Mouse (Mus musculus) MEL (cell line): ENCODE measurements around the gene Pcsk5.

Experiments
- CHD2 ChIP-seq: IDR thresholded peaks from 2 replicates; pipeline ENCODE4 v1.6.1; 2011; ENCODE audit warnings: low read length, improper control_type of control experiment
- CTCF ChIP-seq, 3 experiments: IDR thresholded peaks in 2 of 3; conservative IDR thresholded peaks in 1 of 3; 2 replicates each; pipeline ENCODE4 v1.5.1; 2011 to 2012; ENCODE audit warnings: low read length in 3 of 3, low read depth in 2 of 3, mild to moderate bottlenecking in 2 of 3, improper control_type of control experiment in 1 of 3, inconsistent platforms in 1 of 3, mixed read lengths in 1 of 3, moderate library complexity in 1 of 3; ENCODE audit not compliant: control insufficient read depth in 1 of 3, insufficient read depth in 1 of 3, poor library complexity in 1 of 3, severe bottlenecking in 1 of 3
- ELF1 ChIP-seq: IDR thresholded peaks from 2 replicates; pipeline ENCODE4 v1.6.1; 2014; ENCODE audit warnings: low read depth, mild to moderate bottlenecking, inconsistent platforms, low read length, improper control_type of control experiment, moderate library complexity
- MYB ChIP-seq: IDR thresholded peaks from 2 replicates; pipeline ENCODE4 v1.6.1; 2011; ENCODE audit warnings: mild to moderate bottlenecking, low read depth, low read length, improper control_type of control experiment
- NELFE ChIP-seq: IDR thresholded peaks from 2 replicates; pipeline ENCODE4 v1.6.1; 2011; ENCODE audit warnings: low read depth, low read length, improper control_type of control experiment
- POLR2A ChIP-seq, 2 experiments: IDR thresholded peaks; 2 replicates each; pipeline ENCODE4 v1.6.1; 2011 to 2012; ENCODE audit warnings: low read length in 2 of 2, mild to moderate bottlenecking in 2 of 2, control low read depth in 1 of 2, improper control_type of control experiment in 1 of 2, low read depth in 1 of 2, moderate library complexity in 1 of 2; ENCODE audit not compliant: control insufficient read depth in 1 of 2, insufficient read depth in 1 of 2, poor library complexity in 1 of 2
- POLR2AphosphoS5 ChIP-seq: IDR thresholded peaks from 2 replicates; pipeline ENCODE4 v1.6.1; 2012; ENCODE audit warnings: low read depth, borderline replicate concordance, mild to moderate bottlenecking, inconsistent platforms, low read length, moderate library complexity, mixed read lengths
- TCF12 ChIP-seq: IDR thresholded peaks from 2 replicates; pipeline ENCODE4 v1.6.1; 2014; ENCODE audit warnings: low read depth, mild to moderate bottlenecking, inconsistent platforms, low read length, improper control_type of control experiment, moderate library complexity
- USF2 ChIP-seq, 2 experiments: IDR thresholded peaks; 2 replicates each; pipeline ENCODE4 v1.6.1; 2011 to 2012; ENCODE audit warnings: improper control_type of control experiment in 2 of 2, low read length in 2 of 2, borderline replicate concordance in 1 of 2, inconsistent platforms in 1 of 2, low read depth in 1 of 2, mild to moderate bottlenecking in 1 of 2; ENCODE audit not compliant: insufficient read depth in 1 of 2
- ZKSCAN1 ChIP-seq: IDR thresholded peaks from 2 replicates; pipeline ENCODE4 v1.6.1; 2012; ENCODE audit warnings: low read depth, mild to moderate bottlenecking, inconsistent platforms, low read length, improper control_type of control experiment, moderate library complexity

DNA sequence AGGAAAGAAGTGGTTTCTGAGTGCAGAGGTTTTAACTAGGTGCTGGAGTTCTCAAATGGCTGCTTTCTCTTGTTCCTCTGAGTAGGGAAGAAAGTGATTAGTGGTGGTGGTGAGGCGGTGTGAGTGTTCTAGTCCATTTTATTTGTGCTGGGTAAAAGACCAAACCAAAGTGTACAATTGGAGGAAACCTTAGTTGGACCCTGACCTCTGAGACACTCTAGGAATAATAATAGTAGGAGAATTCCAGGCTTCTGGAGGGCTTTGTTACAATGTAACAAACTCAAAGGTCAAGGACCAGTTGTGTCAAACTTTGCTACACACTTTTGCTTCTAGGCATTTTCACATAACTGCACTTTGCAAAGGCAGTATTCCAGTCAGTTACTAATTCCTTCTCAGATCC lies 400.8 kb downstream of the Pcsk5 start:
- no peak for TF ChIP-seq CHD2
- no peak for TF ChIP-seq NELFE
- TF ChIP-seq POLR2A (IDR thresholded peaks at IDR 0.05; ENCODE audit: control insufficient read depth in 1 of 2, insufficient read depth in 1 of 2, low read depth in 1 of 2, low read length in 2 of 2, poor library complexity in 1 of 2) = no peak
- TF ChIP-seq POLR2AphosphoS5 = no peak
- no peak for TF ChIP-seq CTCF (IDR thresholded peaks at IDR 0.05 in 2 of 3, conservative IDR thresholded peaks at IDR 0.05 in 1 of 3; ENCODE audit: control insufficient read depth in 1 of 3, insufficient read depth in 1 of 3, low read depth in 2 of 3, low read length in 3 of 3, poor library complexity in 1 of 3, severe bottlenecking in 1 of 3)
- no peak for TF ChIP-seq MYB
- no peak for TF ChIP-seq TCF12
- TF ChIP-seq USF2 (IDR thresholded peaks at IDR 0.05; ENCODE audit: borderline replicate concordance in 1 of 2, insufficient read depth in 1 of 2, low read depth in 1 of 2, low read length in 2 of 2) = no peak
- TF ChIP-seq ELF1 = no peak
- TF ChIP-seq ZKSCAN1 = no peak
